Mouse (Mus musculus) hindbrain, embryonic 16.5 days (tissue): ENCODE results near the gene Islr2. TPM values are rescaled to one million over a fixed set of nuclear protein-coding genes. Genes with fewer than 3 reads are reported as not detected.

Experiments used
- ATAC-seq: fragments of 200-750 bp; cut with Nextera tagmentation; 2 replicates; pipeline ENCODE4 v1.8.0; 2017; ENCODE audit warnings: moderate TSS enrichment, moderate library complexity
- H3K27ac ChIP-seq: fragments of 300-500 bp; sonication (generic); 2 replicates; pipeline ENCODE4 v1.5.1; 2014; ENCODE audit warnings: low read depth, mild to moderate bottlenecking, control low read depth, low read length, moderate library complexity
- H3K27me3 ChIP-seq: fragments of 300-500 bp; sonication (generic); replicated peaks from 2 replicates; pipeline ENCODE4 v1.6.1; 2014; ENCODE audit warnings: low read length; ENCODE audit not compliant: control insufficient read depth, insufficient read depth
- H3K36me3 ChIP-seq: fragments of 300-500 bp; sonication (generic); 2 replicates; pipeline ENCODE4 v1.6.1; 2014; ENCODE audit warnings: mild to moderate bottlenecking, low read length, moderate library complexity, mixed read lengths; ENCODE audit not compliant: control insufficient read depth, insufficient read depth
- H3K4me1 ChIP-seq: fragments of 300-500 bp; sonication (generic); 2 replicates; pipeline ENCODE4 v1.6.1; 2014; ENCODE audit warnings: low read depth, low read length; ENCODE audit not compliant: control insufficient read depth, insufficient read depth
- H3K4me2 ChIP-seq: fragments of 300-500 bp; sonication (generic); 2 replicates; pipeline ENCODE4 v1.6.1; 2014; ENCODE audit warnings: mild to moderate bottlenecking, low read length, control low read depth, moderate library complexity
- H3K4me3 ChIP-seq: fragments of 300-500 bp; sonication (generic); 2 replicates; pipeline ENCODE4 v1.5.1; 2014; ENCODE audit warnings: mild to moderate bottlenecking, low read length, control low read depth, moderate library complexity
- H3K9ac ChIP-seq: fragments of 300-500 bp; sonication (generic); 2 replicates; pipeline ENCODE4 v1.6.1; 2014; ENCODE audit warnings: low read depth, mild to moderate bottlenecking, control low read depth, low read length, moderate library complexity
- H3K9me3 ChIP-seq: fragments of 300-500 bp; sonication (generic); 2 replicates; pipeline ENCODE4 v1.6.1; 2014; ENCODE audit warnings: mild to moderate bottlenecking, low read length, moderate library complexity; ENCODE audit not compliant: control insufficient read depth
- WGBS: fragments of 180-500 bp; shearing (Covaris S2); extraction: QIAGEN DNeasy Blood & Tissue Kit; methylation state at CpG from one replicate; pipeline ENCODE4 v1.1.7; 2014; 5-methylcytosine and 5-hydroxymethylcytosine counted together
- polyA plus RNA-seq: library from polyadenylated mRNA; unstranded; fragments of >200 nt; fragmentation: Nextera tagmentation; extraction: Ambion mirVana; gene quantifications from 2 replicates; pipeline ENCODE4 v1.2.1, GENCODE M21; 2015

The Islr2 gene
- polyA plus RNA-seq, 1 experiment from 2014 or later: 13.8 TPM

DNA sequence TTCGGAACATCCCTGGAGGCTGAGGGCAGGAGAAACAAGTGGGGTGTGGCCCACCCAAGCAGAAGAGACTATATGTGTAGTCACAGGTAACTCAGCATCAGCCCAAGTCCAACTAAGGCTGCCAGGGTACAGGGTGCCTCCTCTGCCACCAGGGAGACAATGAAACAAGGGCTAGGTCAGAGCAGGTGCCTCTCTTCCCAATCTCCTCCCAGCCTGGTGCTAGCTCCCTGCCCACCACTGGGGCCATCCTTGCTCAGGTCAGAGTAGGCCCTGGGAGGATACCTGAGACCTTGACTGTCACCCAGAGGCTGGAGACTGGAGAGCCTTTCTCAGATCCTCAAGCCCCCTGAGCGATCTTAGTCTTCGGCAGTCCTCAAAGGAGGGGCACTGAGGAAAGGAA is 41.9 kb downstream of the Islr2 start:
- Histone ChIP-seq H3K9me3 (no peaks in the 10 kb centered on the region), H3K4me2 (no peak overlapping the region), H3K27ac (no peak overlapping the region), H3K36me3 (no peaks in the 10 kb centered on the region), H3K27me3 (no peaks in the 10 kb centered on the region), H3K4me1 (no peaks in the 10 kb centered on the region), H3K9ac (no peak overlapping the region), H3K4me3 (no peak overlapping the region)
- ATAC-seq: no peak
- WGBS: 96% methylated on average over 3 of the region's 3 CpGs

DNA sequence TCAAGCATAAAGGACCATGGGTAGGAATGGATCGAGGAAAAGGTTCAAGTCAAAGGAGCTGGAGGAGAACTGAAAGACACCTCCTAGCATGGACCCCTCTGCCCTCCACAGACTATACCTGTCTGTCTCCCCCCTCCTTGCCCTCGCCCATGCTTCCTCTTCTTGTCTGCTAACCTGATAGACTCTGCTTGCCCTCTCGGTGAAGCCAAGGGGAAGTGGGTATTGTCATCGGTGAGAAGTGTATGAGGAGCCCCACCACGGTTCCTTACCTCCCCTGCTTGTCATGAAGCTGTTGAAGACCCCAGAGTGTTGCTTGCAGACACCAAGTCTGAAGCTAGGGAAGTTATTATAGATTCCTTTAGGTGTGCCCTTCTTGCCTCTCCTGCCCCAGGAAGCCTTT is 43.8 kb downstream of the Islr2 start:
- WGBS: 86% methylated on average over 5 of the region's 5 CpGs
- Histone ChIP-seq H3K4me1 (peaks cover 2% of the 10 kb centered on the region; the same call in 1 of the 2 replicates), H3K4me3 (no peak overlapping the region), H3K27me3 (no peaks in the 10 kb centered on the region), H3K9ac (no peak overlapping the region), H3K9me3 (no peaks in the 10 kb centered on the region), H3K36me3 (no peaks in the 10 kb centered on the region), H3K27ac (no peak overlapping the region), H3K4me2 (no peak overlapping the region)
- no peak for ATAC-seq

DNA sequence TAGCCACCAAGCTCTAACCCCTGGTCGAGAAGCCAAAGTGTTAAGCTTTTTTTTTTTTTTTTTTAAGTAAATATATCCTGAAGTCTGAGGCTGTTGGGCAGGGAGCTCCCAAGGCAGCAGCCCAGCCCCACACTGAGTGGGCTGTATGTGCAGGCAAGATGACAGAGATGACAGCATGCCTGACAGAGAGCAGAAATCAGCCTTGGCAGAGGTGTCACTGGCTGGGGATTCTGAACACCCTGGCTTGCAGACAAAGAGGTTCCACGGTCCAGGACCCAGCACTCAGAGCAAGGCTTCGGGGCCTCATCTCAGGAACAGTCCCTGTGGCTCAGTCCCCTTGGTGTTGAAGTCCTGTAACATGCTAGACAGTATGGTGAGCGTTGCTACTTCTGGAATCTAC is 44.3 kb downstream of the Islr2 start:
- Histone ChIP-seq H3K36me3 (no peaks in the 10 kb centered on the region), H3K9me3 (no peaks in the 10 kb centered on the region), H3K4me2 (no peak overlapping the region), H3K9ac (no peak overlapping the region), H3K27ac (0 out of 2 replicates have a peak overlapping the region, but pooled peaks have one; percentile 31), H3K27me3 (no peaks in the 10 kb centered on the region), H3K4me1 (peaks cover 2% of the 10 kb centered on the region; the same call in 1 of the 2 replicates), H3K4me3 (no peak overlapping the region)
- WGBS: 55% methylated on average over 4 of the region's 4 CpGs
- no peak for ATAC-seq

DNA sequence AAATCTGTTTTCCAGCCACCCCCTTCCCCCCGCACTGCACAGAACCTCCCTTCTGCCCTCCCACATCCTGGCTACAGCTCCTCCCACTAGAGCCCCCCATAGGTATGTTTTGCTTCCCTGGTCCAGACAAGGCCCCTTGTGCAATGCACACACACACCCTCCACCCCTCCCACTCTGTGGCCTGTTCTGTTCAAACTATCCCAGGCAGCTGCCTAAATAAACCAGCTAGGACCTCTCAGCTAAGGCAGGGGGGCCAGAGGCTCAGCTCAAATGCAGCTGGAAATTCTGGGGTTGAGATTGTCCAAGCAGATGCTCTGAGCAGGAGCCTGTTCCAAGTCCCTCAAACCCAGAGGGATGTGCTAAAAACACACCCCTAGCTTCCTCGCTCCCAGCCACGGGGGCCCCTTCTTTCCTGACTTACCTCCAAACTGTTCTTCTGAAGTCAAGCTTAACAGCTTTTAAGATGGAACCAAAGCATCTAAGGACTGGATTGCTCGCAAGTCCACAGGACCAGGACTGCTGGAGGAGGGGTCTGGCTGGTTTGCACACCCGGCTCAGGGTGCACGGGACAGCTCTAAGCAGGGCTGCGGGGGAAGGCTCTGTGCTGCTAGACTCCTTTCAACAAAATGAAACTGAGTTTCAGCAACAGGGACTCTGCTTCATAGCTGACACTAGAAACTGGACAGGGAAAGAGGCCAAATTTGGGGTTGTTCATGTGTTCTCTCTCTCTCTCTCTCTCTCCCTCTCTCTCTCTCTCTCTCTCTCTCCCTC is 45.4 kb downstream of the Islr2 start:
- Histone ChIP-seq H3K4me1 (peaks cover 2% of the 10 kb centered on the region; the same call in 1 of the 2 replicates), H3K36me3 (no peaks in the 10 kb centered on the region), H3K27ac (peak overlapping the region; percentile 48; the same call in 1 of the 2 replicates), H3K4me3 (no peak overlapping the region), H3K9me3 (no peaks in the 10 kb centered on the region), H3K4me2 (no peak overlapping the region), H3K27me3 (no peaks in the 10 kb centered on the region), H3K9ac (no peak overlapping the region; the same call in 1 of the 2 replicates)
- ATAC-seq: peak; percentile 24; the same call in 1 of the 2 replicates
- WGBS: 59% methylated on average over 7 of the region's 7 CpGs

DNA sequence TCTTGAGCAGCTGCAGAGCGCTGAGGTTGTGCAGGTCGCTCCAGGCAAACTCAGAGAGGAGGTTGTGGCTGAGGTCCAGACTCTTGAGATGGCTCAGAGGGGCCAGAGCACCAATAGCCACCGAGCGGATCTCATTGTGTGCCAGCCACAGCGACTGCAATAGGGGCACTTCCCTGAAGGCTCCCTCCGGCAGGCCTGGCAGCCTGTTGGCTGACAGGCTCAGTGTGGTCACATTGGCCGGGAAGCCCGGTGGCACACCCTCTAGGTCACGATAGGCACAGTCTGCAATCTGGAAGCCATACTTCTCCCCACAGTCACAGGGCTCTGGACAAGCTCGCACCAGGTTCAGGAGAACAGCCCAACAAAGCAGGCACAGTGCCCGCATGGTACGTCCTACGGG is 46.3 kb downstream of the Islr2 start:
- WGBS: 67% methylated on average over 13 of the region's 13 CpGs
- Histone ChIP-seq H3K4me2 (peak overlapping the region; percentile 2), H3K27ac (no peak overlapping the region), H3K9me3 (no peaks in the 10 kb centered on the region), H3K9ac (no peak overlapping the region), H3K4me1 (peaks cover 2% of the 10 kb centered on the region), H3K36me3 (no peaks in the 10 kb centered on the region), H3K4me3 (no peak overlapping the region; the same call in 1 of the 2 replicates), H3K27me3 (no peaks in the 10 kb centered on the region)
- no peak for ATAC-seq

DNA sequence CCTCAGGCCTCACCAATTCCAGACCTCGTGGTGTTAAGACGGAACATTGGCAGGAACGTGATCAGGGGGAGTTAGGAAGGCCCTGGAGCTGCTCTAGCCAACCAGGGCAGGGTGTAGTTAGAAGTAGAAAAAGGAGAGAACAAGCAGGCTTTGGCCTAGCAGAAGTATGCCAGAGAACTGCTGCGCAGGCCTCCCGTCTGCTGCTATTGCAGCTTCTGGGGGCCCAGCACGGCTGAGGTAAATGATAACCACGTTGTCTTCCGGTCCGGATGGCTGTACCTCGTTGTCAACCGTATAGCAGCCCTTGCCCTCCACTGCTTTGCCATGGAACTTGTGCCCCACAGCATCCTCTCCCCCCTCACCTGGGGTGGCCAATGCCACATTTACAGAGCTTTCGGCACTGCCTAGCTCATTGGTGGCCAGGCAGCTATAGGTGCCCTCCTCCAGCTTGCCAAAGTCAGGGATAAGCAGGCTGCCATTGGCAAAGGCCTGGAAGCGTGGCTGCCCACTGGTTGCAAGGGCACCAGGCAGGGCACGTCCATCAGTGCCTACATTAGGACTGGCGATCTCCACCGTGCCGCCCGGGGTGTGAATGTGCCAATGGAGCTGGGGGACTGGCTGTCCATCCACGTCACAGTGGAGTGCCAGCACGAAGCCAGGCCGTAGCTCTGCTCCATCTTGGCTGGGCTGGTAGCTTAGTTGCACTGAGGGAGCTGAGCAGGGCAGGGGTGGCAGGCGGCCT is 47.1 kb downstream of the Islr2 start:
- Histone ChIP-seq H3K4me2 (peak overlapping the region; percentile 2; the same call in 1 of the 2 replicates), H3K27ac (no peak overlapping the region), H3K36me3 (no peaks in the 10 kb centered on the region), H3K4me1 (peaks cover 2% of the 10 kb centered on the region), H3K27me3 (no peaks in the 10 kb centered on the region), H3K4me3 (no peak overlapping the region), H3K9me3 (no peaks in the 10 kb centered on the region), H3K9ac (no peak overlapping the region)
- ATAC-seq: no peak
- WGBS: 88% methylated on average over 22 of the region's 22 CpGs

DNA sequence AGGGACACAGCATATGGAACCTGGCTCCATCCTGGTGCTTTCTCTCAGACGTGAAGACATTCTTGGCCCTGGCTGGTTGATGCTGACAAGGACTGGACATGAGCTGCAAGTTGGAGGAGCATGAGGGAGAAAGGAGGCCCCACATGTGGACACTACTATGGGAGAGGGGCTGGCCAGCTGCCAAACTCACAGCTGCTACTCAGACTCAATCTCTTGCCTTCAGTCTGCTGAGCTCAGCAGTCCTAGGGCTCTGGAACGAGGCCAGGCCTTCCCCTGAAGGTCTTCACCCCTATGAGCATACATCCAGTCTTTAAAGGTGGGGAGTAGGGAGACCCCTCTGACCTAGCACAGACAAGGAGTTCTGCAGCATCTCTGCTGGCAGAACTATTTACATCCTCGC is 48.8 kb downstream of the Islr2 start:
- no peaks in the 10 kb centered on the region for H3K36me3 ChIP-seq
- 45% methylated on average over 3 of the region's 3 CpGs for WGBS
- H3K4me1 ChIP-seq: peaks cover 2% of the 10 kb centered on the region
- no peak overlapping the region for H3K4me3 ChIP-seq
- 0 out of 2 replicates have a peak, but pooled peaks have one; percentile 12 for ATAC-seq
- H3K27ac ChIP-seq: no peak overlapping the region; the same call in 1 of the 2 replicates
- no peak overlapping the region for H3K9ac ChIP-seq
- H3K4me2 ChIP-seq: no peak overlapping the region
- H3K9me3 ChIP-seq: no peaks in the 10 kb centered on the region
- H3K27me3 ChIP-seq: no peaks in the 10 kb centered on the region

DNA sequence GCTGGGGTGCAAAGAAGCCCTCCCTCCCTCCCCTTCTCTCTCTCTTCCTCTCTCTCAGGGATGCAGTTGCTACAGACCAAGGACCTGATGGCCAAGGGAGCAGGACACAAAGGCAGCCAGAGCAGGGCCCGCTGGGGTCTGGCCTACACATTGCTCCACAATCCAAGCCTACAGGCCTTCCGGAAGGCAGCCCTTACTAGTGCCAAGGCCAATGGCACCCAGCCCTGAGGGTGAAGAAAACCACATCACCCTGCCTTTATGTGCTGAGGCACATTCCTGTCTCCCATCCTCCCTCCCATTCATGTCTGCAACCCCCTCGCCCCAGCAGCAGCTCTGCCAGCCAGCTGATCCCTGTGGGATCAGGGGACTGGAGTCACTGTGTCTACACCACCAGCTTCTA is 51.0 kb downstream of the Islr2 start:
- Histone ChIP-seq H3K27ac (no peak overlapping the region; the same call in 1 of the 2 replicates), H3K36me3 (no peaks in the 10 kb centered on the region), H3K4me3 (no peak overlapping the region), H3K4me2 (no peak overlapping the region), H3K4me1 (peaks cover 2% of the 10 kb centered on the region), H3K27me3 (no peaks in the 10 kb centered on the region), H3K9me3 (no peaks in the 10 kb centered on the region), H3K9ac (no peak overlapping the region)
- WGBS: 67% methylated on average over 3 of the region's 3 CpGs
- ATAC-seq: peak; percentile 51; the same call in 1 of the 2 replicates

DNA sequence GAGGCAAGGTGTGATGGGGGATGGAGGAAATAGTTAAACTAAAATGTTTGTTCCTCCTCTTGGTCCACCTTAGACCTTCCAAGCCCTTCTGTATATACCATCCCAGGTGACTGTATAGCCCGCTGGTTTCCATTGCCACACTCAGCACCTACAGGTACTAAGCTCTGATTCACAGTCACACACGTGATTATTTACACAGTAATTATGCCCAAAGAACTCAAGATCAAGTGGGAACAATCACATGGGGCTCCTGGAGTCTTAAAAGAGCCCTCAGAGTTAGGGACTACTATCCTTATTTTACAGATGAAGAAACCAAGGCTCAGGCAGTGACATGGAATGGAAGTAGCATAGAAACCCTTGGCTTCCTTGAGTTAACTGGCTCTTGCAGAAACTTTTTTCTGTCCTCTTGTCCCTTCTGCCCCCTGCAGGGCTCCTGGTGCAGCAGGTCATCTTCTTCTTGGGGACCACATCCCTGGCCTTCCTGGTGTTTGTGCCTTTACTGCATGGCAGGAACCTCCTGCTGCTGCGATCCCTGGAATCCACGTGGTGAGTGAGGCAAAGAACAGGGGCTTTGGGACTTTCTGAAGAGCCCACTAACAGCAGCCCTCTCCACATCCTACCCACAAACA is 53.3 kb downstream of the Islr2 start:
- Histone ChIP-seq H3K27ac (no peak overlapping the region), H3K4me2 (no peak overlapping the region), H3K4me3 (no peak overlapping the region), H3K9ac (no peak overlapping the region), H3K9me3 (no peaks in the 10 kb centered on the region), H3K4me1 (peaks cover 2% of the 10 kb centered on the region), H3K36me3 (no peaks in the 10 kb centered on the region), H3K27me3 (no peaks in the 10 kb centered on the region)
- 76% methylated on average over 4 of the region's 4 CpGs for WGBS
- ATAC-seq: no peak
